Mouse (Mus musculus): Measurements from ENCODE around the gene Als2. TPM values are rescaled to one million over a fixed set of nuclear protein-coding genes. Genes with fewer than 3 reads are reported as not detected.

Als2 gene
- polyA plus RNA-seq, 1 experiment from 2014 or later = 19.6 TPM

DNA sequence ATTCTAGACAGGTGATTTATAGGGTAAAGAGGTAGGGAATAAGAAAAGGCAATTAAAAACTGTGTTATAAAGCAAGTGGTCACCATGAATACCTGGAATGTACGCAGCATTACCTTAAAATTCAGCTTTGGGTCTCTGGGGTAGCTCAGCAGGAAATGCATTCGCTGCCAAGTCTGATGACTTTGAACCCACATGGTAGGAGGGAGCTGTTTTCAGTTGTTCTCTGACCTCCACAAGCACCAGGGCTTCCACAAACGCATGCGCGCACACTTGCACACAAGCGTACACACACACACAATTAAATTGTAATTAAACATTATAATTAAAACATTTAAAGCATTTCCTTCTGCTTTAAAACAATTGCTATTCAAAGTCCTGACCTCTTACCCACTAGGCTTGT is 76.2 kb downstream of the Als2 start:
- Histone ChIP-seq H3K4me1 (replicated peaks) (peaks cover 10% of the 10 kb centered on the region; the same call in 1 of the 2 replicates), H3K27me3 (no peaks in the 10 kb centered on the region), H3K27ac (no peak overlapping the region), H3K36me3 (peaks cover 11% of the 10 kb centered on the region), H3K4me3 (replicated peaks) (no peak overlapping the region), H3K9me3 (no peaks in the 10 kb centered on the region), H3K4me2 (replicated peaks) (no peak overlapping the region), H3K9ac (replicated peaks) (no peak overlapping the region)
- whole genome bisulfite sequencing = 86% methylated on average over 6 of the region's 6 CpGs
- ATAC-seq = no peak

- Histone ChIP-seq H3K9ac (replicated peaks) (no peak overlapping the region), H3K27me3 (no peaks in the 10 kb centered on the region), H3K4me3 (replicated peaks) (no peak overlapping the region), H3K4me2 (replicated peaks) (no peak overlapping the region), H3K27ac (no peak overlapping the region), H3K4me1 (replicated peaks) (peaks cover 10% of the 10 kb centered on the region; the same call in 1 of the 2 replicates), H3K9me3 (no peaks in the 10 kb centered on the region), H3K36me3 (peaks cover 8% of the 10 kb centered on the region)
- 95% methylated on average over 3 of the region's 3 CpGs for WGBS
- ATAC-seq = no peak
Measured at GRCm38 (mm10) chr1:59159136-59159535, 77.9 kb downstream of the Als2 start.

- 83% methylated on average over 7 of the region's 7 CpGs for WGBS
- Histone ChIP-seq H3K4me2 (replicated peaks) (no peak overlapping the region), H3K4me3 (replicated peaks) (no peak overlapping the region), H3K27me3 (no peaks in the 10 kb centered on the region), H3K36me3 (peaks cover 7% of the 10 kb centered on the region), H3K9ac (replicated peaks) (no peak overlapping the region), H3K27ac (no peak overlapping the region), H3K9me3 (no peaks in the 10 kb centered on the region), H3K4me1 (replicated peaks) (peaks cover 6% of the 10 kb centered on the region; the same call in 1 of the 2 replicates)
- ATAC-seq = no peak
Measured at GRCm38 (mm10) chr1:59158498-59158897, 78.5 kb downstream of the Als2 start.

GRCm38 (mm10) chr1:59157846-59158245 is 79.2 kb downstream of the Als2 start:
- no peak overlapping the region for H3K4me3 ChIP-seq (replicated peaks)
- no peaks in the 10 kb centered on the region for H3K9me3 ChIP-seq
- H3K27ac ChIP-seq = no peak overlapping the region
- no peak overlapping the region for H3K9ac ChIP-seq (replicated peaks)
- 91% methylated on average over 4 of the region's 4 CpGs for WGBS
- H3K4me2 ChIP-seq (replicated peaks) = no peak overlapping the region
- H3K27me3 ChIP-seq = no peaks in the 10 kb centered on the region
- no peaks in the 10 kb centered on the region; the same call in 1 of the 2 replicates for H3K4me1 ChIP-seq (replicated peaks)
- peaks cover under 1% of the 10 kb centered on the region; the same call in 1 of the 2 replicates for H3K36me3 ChIP-seq
- ATAC-seq = no peak

GRCm38 (mm10) chr1:59152346-59152745 is 84.7 kb downstream of the Als2 start:
- no peaks in the 10 kb centered on the region for H3K9me3 ChIP-seq
- H3K36me3 ChIP-seq = no peaks in the 10 kb centered on the region
- ATAC-seq = no peak
- H3K27ac ChIP-seq = no peak overlapping the region
- H3K4me1 ChIP-seq (replicated peaks) = no peaks in the 10 kb centered on the region
- H3K9ac ChIP-seq (replicated peaks) = no peak overlapping the region
- H3K4me3 ChIP-seq (replicated peaks) = no peak overlapping the region
- WGBS = 72% methylated on average over 4 of the region's 4 CpGs
- no peak overlapping the region for H3K4me2 ChIP-seq (replicated peaks)
- no peaks in the 10 kb centered on the region for H3K27me3 ChIP-seq

DNA sequence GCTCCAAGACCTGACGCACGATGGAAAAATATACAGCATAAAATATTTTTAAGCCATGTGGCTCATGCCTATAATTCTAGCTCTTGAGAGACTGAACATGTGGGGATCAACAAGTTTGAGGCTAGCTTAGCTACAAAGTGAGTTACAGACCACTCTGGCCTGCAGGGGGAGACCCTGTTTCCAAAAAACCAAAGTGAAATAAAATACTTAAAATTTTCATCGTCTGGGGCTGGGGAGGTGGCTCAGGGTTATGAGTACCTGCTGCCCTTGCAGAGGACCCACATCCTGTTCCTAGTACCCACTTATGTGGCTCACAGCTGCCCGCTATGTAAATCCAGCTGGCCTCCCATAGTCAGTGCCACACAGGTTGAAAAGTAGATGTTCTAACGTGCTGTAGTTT is 86.5 kb downstream of the Als2 start:
- Histone ChIP-seq H3K9me3 (no peaks in the 10 kb centered on the region), H3K4me1 (replicated peaks) (no peaks in the 10 kb centered on the region), H3K4me2 (replicated peaks) (no peak overlapping the region), H3K4me3 (replicated peaks) (no peak overlapping the region), H3K9ac (replicated peaks) (no peak overlapping the region), H3K27me3 (no peaks in the 10 kb centered on the region), H3K27ac (no peak overlapping the region), H3K36me3 (no peaks in the 10 kb centered on the region)
- 87% methylated on average over 5 of the region's 5 CpGs for WGBS
- no peak for ATAC-seq

- Histone ChIP-seq H3K27me3 (no peaks in the 10 kb centered on the region), H3K4me3 (replicated peaks) (no peak overlapping the region), H3K9ac (replicated peaks) (no peak overlapping the region), H3K9me3 (no peaks in the 10 kb centered on the region), H3K4me1 (replicated peaks) (no peaks in the 10 kb centered on the region), H3K36me3 (no peaks in the 10 kb centered on the region), H3K27ac (no peak overlapping the region), H3K4me2 (replicated peaks) (no peak overlapping the region)
- WGBS = 79% methylated on average over 10 of the region's 10 CpGs
- ATAC-seq = no peak
Measured at GRCm38 (mm10) chr1:59144543-59144942, 92.5 kb downstream of the Als2 start.

- H3K36me3 ChIP-seq = no peaks in the 10 kb centered on the region
- H3K27me3 ChIP-seq = no peaks in the 10 kb centered on the region
- no peaks in the 10 kb centered on the region for H3K4me1 ChIP-seq (replicated peaks)
- ATAC-seq = no peak
- no peak overlapping the region for H3K9ac ChIP-seq (replicated peaks)
- H3K4me3 ChIP-seq (replicated peaks) = no peak overlapping the region
- no peak overlapping the region for H3K4me2 ChIP-seq (replicated peaks)
- H3K27ac ChIP-seq = no peak overlapping the region
- no peaks in the 10 kb centered on the region for H3K9me3 ChIP-seq
Measured at GRCm38 (mm10) chr1:59142809-59143208, 94.2 kb downstream of the Als2 start.

- Histone ChIP-seq H3K36me3 (no peaks in the 10 kb centered on the region), H3K9me3 (no peaks in the 10 kb centered on the region), H3K9ac (replicated peaks) (no peak overlapping the region), H3K27me3 (no peaks in the 10 kb centered on the region), H3K4me3 (replicated peaks) (no peak overlapping the region), H3K4me2 (replicated peaks) (no peak overlapping the region), H3K27ac (no peak overlapping the region), H3K4me1 (replicated peaks) (no peaks in the 10 kb centered on the region)
- no peak for ATAC-seq
- 84% methylated on average over 5 of the region's 5 CpGs for WGBS
Measured at GRCm38 (mm10) chr1:59134419-59134818, 102.6 kb downstream of the Als2 start.

GRCm38 (mm10) chr1:59128879-59129278 is 108.2 kb downstream of the Als2 start:
- no peak for ATAC-seq
- no peak overlapping the region for H3K9ac ChIP-seq (replicated peaks)
- H3K9me3 ChIP-seq = no peaks in the 10 kb centered on the region
- H3K36me3 ChIP-seq = no peaks in the 10 kb centered on the region
- H3K4me3 ChIP-seq (replicated peaks) = no peak overlapping the region
- 81% methylated on average over 7 of the region's 7 CpGs for WGBS
- no peaks in the 10 kb centered on the region for H3K27me3 ChIP-seq
- H3K4me2 ChIP-seq (replicated peaks) = no peak overlapping the region
- no peaks in the 10 kb centered on the region for H3K4me1 ChIP-seq (replicated peaks)
- no peak overlapping the region for H3K27ac ChIP-seq

DNA sequence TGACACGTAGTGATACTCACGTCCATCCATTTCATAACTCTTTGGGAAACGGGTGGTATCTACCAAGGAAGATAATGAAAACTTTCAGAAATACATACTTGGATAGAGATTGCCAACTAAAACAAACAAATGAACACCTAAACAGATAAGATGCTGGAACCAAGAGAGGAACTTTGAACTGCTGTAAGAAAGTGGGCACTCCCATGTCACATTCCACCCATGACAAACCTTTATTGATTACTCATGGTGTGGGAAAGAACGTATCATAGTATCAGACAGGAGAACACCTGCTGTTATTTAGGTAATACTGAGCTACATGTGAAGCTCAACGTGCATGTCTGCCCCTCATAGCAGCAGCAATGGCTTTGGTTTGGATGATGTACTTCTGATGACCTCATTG is 111.5 kb downstream of the Als2 start:
- WGBS = 83% methylated on average over 5 of the region's 5 CpGs
- Histone ChIP-seq H3K9me3 (no peaks in the 10 kb centered on the region), H3K27ac (no peak overlapping the region), H3K9ac (replicated peaks) (no peak overlapping the region), H3K4me2 (replicated peaks) (no peak overlapping the region), H3K4me1 (replicated peaks) (peaks cover 1% of the 10 kb centered on the region; the same call in 1 of the 2 replicates), H3K27me3 (no peaks in the 10 kb centered on the region), H3K4me3 (replicated peaks) (no peak overlapping the region), H3K36me3 (no peaks in the 10 kb centered on the region)
- ATAC-seq = no peak

DNA sequence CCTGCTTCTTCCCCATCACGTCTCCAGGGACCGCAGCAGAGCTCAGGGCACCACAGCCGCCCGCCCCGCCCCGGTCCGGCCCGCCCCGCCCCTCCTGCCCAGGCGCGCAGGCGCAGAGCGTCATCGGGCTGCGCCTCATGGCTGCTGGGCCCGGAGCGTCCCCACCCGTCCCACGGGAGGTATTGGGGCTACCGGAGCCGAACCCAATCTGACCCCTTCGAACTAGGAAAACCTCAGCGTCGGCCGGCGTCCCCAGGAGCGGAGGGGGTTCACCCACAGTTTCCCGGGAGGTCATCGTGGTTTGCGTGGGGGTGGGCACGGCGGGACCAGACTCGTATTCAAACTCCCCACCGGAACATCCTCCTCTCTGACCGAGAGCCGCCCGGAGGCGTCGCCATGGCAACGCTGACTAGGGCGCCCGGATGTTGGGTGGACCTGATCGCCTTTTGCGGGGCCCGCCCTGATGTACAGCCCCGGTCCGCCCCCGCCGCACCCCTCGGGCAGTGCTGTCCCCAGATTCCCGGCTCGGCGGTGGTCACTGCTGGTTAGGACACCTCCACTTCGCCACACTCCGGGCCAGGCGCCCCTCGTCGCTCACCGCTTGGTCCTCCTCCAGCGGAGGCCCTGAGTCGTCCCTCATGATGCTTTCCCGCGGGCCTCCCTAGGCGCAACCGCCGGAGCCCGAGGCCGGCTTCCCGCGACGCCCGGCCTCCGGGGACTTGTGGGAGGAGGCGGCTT is 117.1 kb downstream of the Als2 start, which contains the start of gene Tmem237:
Tmem237 (minus strand) TSS at position 689 of the 738 bp plus-strand sequence.
- peak; percentile 99 for ATAC-seq
- no peaks in the 10 kb centered on the region for H3K27me3 ChIP-seq
- H3K9me3 ChIP-seq = no peaks in the 10 kb centered on the region
- 0% methylated on average over 72 of the region's 74 CpGs for WGBS
- H3K4me1 ChIP-seq (replicated peaks) = peaks cover 17% of the 10 kb centered on the region
- peaks cover 16% of the 10 kb centered on the region for H3K36me3 ChIP-seq
- H3K4me3 ChIP-seq (replicated peaks) = peak within 1 kb of the TSS; percentile 74
- H3K9ac ChIP-seq (replicated peaks) = peak within 1 kb of the TSS; percentile 95
- peak within 1 kb of the TSS; percentile 94 for H3K27ac ChIP-seq
- peak within 1 kb of the TSS; percentile 85 for H3K4me2 ChIP-seq (replicated peaks)

Measured in midbrain, embryonic 13.5 days (tissue).